Mouse (Mus musculus) common myeloid progenitor, adult 5-6 weeks (primary cell): Measurements from ENCODE around the gene Lims1. TPM values are rescaled to one million over a fixed set of nuclear protein-coding genes. Genes with fewer than 3 reads are reported as not detected.

Experiments
- ATAC-seq: replicated peaks from 2 replicates; pipeline ENCODE4 v1.8.0; 2016; ENCODE audit warnings: low read depth, mild to moderate bottlenecking, moderate TSS enrichment, inconsistent platforms; ENCODE audit not compliant: poor library complexity, severe bottlenecking
- total RNA-seq: library from RNA; stranded (forward); fragments of 200-1000, 187-1606 nt; gene quantifications from 2 replicates; pipeline ENCODE4 v1.2.3, GENCODE M21; 2017

The Lims1 gene
- total RNA-seq, 1 experiment from 2014 or later: 112 TPM

- no peak for ATAC-seq
Observed at GRCm38 (mm10) chr10:58379699-58380098, 56.4 kb downstream of the Lims1 start.

DNA sequence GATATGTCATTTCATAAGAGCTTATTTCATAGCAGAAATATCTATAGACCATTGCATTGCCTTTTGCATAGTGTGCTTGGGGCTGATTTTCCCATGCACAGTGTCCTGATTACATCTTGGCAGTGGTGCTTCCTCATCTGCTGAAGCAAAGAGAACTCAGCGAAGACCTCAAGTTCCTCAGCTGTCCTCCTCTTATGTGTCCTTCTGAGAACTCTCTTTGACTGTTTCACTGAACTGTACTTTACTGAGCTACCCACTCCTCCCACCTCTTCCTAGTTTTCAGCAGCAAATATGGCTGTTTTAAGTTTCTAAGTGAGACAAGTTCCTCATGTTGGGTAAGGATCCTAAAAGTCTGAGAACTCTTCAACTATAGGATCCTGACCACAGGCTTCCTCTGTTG, 58.6 kb downstream of the Lims1 start:
- ATAC-seq: peak; percentile 53

- no peak for ATAC-seq
Observed at GRCm38 (mm10) chr10:58382621-58383101, 59.4 kb downstream of the Lims1 start.

DNA sequence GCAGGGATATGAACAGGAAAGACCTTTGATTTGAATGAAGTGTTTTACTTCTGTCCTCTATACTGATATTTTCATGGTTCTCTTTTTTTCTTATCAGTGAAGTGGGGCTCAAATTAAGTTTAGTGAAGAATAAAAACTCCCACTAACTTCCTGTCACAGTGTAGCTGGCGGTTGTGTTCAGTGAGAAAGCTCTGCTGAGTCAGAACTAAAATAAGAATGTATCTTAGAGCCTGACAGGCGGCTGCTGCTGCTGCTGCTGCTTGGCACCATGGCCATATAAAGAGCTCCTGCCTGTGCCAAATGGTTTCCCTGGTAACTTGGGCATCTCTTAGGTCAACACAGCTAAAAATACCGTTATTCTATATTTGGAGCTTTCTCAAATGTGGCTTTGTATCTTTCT, 60.0 kb downstream of the Lims1 start:
- peak; percentile 89 for ATAC-seq

DNA sequence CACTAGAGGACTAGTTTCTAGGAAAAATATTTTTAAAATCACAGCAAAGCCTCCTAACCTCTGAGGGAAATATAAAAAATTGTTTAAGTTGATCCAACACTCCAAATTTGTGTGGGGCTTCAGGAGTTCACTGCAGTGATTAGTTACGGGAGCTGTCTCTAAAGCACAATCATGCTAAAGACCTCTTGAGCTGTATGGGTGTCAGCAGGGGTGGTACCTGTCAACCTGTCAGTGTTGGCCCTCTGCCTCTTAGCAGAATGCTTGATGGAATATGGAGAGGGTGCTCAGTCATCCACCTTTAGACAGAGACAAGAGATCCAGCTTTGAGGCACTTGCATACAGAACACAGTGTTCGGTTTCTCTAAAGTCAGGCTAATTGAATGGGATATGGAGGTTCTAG, 60.5 kb downstream of the Lims1 start:
- no peak for ATAC-seq

DNA sequence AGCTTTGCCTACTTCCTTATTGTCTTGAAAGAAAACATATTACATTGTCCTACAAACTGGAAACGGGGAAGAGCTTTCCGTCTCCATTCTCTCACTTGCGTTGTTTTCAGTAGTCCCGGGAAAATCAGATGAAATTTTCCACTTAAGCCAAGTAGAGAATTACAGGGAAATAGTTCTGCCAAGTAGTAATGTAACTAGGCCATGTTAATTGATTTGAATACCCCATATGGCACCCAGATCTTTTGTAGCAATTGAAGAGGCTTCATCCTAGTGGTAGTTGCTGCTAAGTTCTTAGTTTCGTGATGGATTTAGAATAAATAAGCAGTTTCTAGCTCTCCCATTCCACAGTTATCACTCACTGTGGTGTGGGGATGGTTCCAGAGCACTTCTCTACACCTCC, 62.4 kb downstream of the Lims1 start:
- ATAC-seq: no peak

- no peak for ATAC-seq
Observed at GRCm38 (mm10) chr10:58386997-58387396, 63.7 kb downstream of the Lims1 start.

GRCm38 (mm10) chr10:58388648-58389047, 65.4 kb downstream of the Lims1 start:
- ATAC-seq: no peak

DNA sequence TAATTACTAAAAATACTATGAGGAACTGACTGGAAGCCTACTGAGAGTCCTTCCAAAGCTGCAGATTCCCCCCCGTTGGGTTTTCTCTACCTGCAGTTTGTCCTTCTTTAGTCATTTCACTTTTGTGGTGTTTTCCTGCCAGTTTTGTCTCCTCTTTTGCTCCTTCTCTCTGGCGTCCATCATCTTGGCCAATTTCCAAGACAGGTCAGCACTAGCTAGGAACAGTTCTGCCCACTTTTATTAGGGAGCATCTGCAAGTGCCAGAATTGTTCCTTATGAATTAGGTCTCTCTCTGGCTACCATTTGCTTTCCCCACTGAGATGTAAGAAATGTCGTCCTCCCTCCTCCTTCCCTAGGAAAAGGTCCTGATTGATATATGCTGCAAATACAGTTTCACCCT, 65.9 kb downstream of the Lims1 start:
- ATAC-seq: no peak

DNA sequence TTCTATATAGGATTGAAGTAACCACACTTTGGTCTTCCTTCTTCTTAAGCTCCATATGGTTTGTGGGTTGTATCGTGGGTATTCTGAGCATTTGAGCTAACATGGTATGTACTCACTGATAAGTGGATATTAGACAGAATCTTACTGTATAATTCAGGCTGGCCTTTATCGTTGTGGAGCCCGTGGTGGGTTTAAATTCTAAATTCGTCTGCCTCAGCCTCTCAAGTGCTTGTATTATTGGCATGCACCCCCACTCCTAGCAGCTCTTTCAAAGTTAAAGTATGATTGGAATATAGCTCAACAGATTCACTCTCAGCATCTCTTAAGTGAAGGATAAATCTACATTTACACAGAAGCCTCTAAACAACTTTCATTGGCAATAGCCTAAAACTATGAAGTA, 69.2 kb downstream of the Lims1 start:
- 0 out of 2 replicates have a peak, but pooled peaks have one; percentile 17 for ATAC-seq

DNA sequence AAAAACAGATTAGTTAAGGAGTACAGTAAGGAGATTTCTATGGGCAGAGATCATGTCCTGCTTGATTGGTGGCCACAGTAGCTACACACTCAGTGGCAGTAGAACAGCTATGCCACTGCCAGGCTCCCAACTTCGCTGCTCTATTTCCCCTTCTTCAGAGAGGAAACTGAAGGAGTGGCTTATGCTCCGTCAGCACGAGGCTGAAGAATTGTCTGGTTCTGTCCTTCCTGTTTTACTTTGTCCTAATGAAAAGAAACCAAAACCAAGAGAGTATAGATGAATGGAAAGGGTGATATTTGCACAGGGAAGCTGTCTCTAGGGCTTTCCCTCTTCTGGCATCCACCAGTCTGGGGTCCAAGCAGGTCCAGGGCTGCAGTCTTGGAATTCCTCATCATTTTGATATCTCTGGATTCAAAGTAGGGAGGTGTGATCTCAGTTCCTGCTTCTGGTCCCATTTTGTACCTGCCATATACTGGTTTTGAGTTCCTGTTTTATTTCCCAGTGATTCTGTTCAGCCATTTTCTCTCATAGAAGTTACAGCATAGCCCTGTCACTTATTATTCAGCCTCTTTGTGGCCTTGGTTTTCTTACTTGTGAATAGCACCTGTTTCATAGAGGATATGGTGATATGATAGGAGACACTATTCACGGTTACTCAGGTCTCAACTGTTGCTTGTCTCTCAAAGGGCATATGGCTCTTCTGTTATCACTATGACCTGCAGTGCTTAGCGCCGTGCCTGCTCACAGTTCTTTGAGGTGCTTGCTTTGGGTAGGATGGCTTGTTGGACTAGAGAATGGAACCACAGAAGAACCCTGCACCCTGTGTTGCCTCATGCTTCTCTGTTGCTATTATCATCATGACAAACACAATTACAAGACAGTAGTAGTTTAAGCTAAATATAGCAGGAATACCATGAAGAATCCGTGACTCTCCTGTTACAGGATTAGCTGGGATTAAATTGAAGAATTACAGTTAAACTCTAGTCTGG, 70.1 kb downstream of the Lims1 start:
- ATAC-seq: peak; percentile 95

DNA sequence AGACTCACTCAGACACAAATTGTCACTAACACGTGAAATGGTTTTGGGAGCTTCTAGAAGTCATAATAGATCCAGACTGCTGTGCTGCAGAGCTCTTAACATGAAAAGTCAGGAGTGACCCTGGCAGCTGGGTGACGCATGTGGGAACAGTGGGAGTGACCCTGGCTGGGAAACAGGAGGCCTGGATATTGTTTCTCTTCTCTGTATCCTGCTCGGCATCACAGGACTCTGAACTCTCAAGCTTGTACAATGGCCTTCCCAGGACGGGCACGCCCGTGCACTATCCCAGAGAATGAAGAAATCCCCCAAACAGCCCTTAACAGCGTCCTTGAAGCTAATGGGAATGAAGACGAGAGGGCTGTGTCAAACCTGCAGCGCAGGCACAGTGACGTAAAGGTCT, 70.9 kb downstream of the Lims1 start:
- ATAC-seq: no peak

GRCm38 (mm10) chr10:58395315-58395714, 72.0 kb downstream of the Lims1 start:
- no peak for ATAC-seq

- no peak for ATAC-seq
Observed at GRCm38 (mm10) chr10:58395723-58396122, 72.5 kb downstream of the Lims1 start.

- ATAC-seq: no peak
Observed at GRCm38 (mm10) chr10:58396600-58396999, 73.3 kb downstream of the Lims1 start.

DNA sequence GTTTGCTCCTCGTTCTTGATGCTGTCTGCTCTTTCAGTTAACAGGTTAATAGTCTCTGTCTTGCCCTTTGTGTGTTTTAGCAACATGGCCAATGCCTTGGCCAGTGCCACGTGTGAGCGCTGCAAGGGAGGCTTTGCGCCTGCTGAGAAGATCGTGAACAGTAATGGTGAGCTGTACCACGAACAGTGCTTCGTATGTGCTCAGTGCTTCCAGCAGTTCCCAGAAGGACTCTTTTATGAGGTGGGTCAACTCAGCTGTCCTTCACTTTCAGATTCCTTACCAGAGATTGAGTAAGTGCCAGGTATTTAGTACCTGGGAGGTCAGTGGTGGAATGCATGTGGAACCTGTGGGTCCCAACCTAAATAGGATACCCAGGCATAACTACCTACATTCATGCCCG, 75.7 kb downstream of the Lims1 start:
- no peak for ATAC-seq

GRCm38 (mm10) chr10:58401838-58402237, 78.6 kb downstream of the Lims1 start:
- ATAC-seq: no peak

GRCm38 (mm10) chr10:58404639-58405038, 81.4 kb downstream of the Lims1 start:
- no peak for ATAC-seq

- peak; percentile 59 for ATAC-seq
Observed at GRCm38 (mm10) chr10:58405285-58405948, 82.2 kb downstream of the Lims1 start.

DNA sequence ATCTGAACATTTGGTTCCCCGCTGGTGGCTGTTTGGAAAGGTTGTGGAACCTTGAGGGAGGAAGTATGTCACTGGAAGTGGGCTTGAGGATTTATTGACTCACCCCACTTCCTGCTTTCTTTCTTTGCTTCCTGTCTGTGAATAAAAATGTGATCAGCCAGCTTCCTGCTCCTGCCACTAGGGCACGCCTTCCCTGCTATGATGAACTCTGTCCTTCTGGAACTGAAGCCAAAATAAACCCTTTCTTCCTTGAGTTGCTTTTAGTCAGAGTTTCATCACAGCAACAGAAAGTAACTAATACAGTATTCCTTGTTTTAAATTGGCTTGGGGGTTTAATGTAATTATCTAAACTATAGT, 82.7 kb downstream of the Lims1 start:
- ATAC-seq: peak; percentile 66

DNA sequence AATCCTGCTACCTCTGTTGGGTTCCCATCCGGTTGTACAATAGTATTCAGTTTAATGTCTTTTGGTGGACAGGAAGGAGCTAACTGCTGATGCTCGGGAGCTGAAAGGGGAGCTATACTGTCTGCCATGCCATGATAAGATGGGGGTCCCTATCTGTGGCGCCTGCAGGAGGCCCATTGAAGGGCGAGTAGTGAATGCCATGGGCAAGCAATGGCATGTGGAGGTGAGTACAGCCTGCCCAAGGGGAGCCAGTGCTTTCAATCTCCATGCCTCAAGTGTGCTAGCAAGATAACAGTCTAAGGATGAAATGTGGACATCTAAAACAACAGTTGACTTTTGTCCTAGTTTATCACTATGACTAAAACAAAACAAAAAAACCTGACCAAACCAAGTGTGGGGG, 89.1 kb downstream of the Lims1 start:
- peak; percentile 78 for ATAC-seq
